Mouse (Mus musculus) liver, embryonic 11.5 days (tissue): ENCODE results near the gene Cyp24a1. TPM values are rescaled to one million over a fixed set of nuclear protein-coding genes. Genes with fewer than 3 reads are reported as not detected.

Experiments used
- ATAC-seq: fragments of 200-750 bp; cut with Nextera tagmentation; replicated peaks from 2 replicates; pipeline ENCODE4 v1.8.0; 2017; ENCODE audit warnings: moderate number of reproducible peaks, mild to moderate bottlenecking, moderate TSS enrichment, moderate library complexity; ENCODE audit not compliant: low FRiP score
- DNase-seq: peaks from one replicate; pipeline ENCODE4 v3.0.0-alpha.2; 2017; ENCODE audit warnings: low spot score
- H3K27ac ChIP-seq: fragments of 300-500 bp; sonication (generic); 2 replicates; pipeline ENCODE4 v1.5.1; 2014; ENCODE audit warnings: mild to moderate bottlenecking, low read depth, low read length, control low read depth
- H3K27me3 ChIP-seq: fragments of 300-500 bp; sonication (generic); replicated peaks from 2 replicates; pipeline ENCODE4 v1.6.1; 2014; ENCODE audit warnings: low read length, mixed read lengths; ENCODE audit not compliant: control insufficient read depth, insufficient read depth
- H3K36me3 ChIP-seq: fragments of 300-500 bp; sonication (generic); 2 replicates; pipeline ENCODE4 v1.6.1; 2014; ENCODE audit warnings: mild to moderate bottlenecking, low read length, moderate library complexity, mixed read lengths; ENCODE audit not compliant: control insufficient read depth, insufficient read depth
- H3K4me1 ChIP-seq: fragments of 300-500 bp; sonication (generic); replicated peaks from 2 replicates; pipeline ENCODE4 v1.6.1; 2014; ENCODE audit warnings: low read length, mixed read lengths; ENCODE audit not compliant: control insufficient read depth, insufficient read depth
- H3K4me2 ChIP-seq: fragments of 300-500 bp; sonication (generic); 2 replicates; pipeline ENCODE4 v1.6.1; 2014; ENCODE audit warnings: mild to moderate bottlenecking, control low read depth, moderate library complexity
- H3K4me3 ChIP-seq: fragments of 300-500 bp; sonication (generic); 2 replicates; pipeline ENCODE4 v1.5.1; 2014; ENCODE audit warnings: low read depth, low read length, control low read depth
- H3K9ac ChIP-seq: fragments of 300-500 bp; sonication (generic); 2 replicates; pipeline ENCODE4 v1.6.1; 2014; ENCODE audit warnings: low read depth, low read length, control low read depth
- H3K9me3 ChIP-seq: fragments of 300-500 bp; sonication (generic); 2 replicates; pipeline ENCODE4 v1.6.1; 2016; ENCODE audit warnings: low read length, inconsistent platforms, mixed read lengths; ENCODE audit not compliant: control insufficient read depth
- WGBS: fragments of 180-500 bp; shearing (Covaris S2); extraction: QIAGEN DNeasy Blood & Tissue Kit; methylation state at CpG from one replicate; pipeline ENCODE4 v1.1.7; 2014; 5-methylcytosine and 5-hydroxymethylcytosine counted together
- polyA plus RNA-seq: library from polyadenylated mRNA; unstranded; fragments of >200 nt; fragmentation: Nextera tagmentation; extraction: Ambion mirVana; gene quantifications from 2 replicates; pipeline ENCODE4 v1.2.1, GENCODE M21; 2014

Cyp24a1 gene
- polyA plus RNA-seq, 1 experiment from 2014 or later: not detected

- H3K4me1 ChIP-seq: no peaks in the 10 kb centered on the region
- no peaks in the 10 kb centered on the region for H3K9me3 ChIP-seq
- H3K9ac ChIP-seq: no peak overlapping the region
- WGBS: 64% methylated on average over 11 of the region's 11 CpGs
- no peak overlapping the region for H3K27ac ChIP-seq
- DNase-seq (no peak), ATAC-seq (no peak)
- H3K4me2 ChIP-seq: no peak overlapping the region
- no peaks in the 10 kb centered on the region; the same call in 1 of the 2 replicates for H3K27me3 ChIP-seq
- no peak overlapping the region for H3K4me3 ChIP-seq
- H3K36me3 ChIP-seq: no peaks in the 10 kb centered on the region
These were observed 13.0 kb downstream of the Cyp24a1 start for GRCm38 (mm10) chr2:170483914-170484313.

GRCm38 (mm10) chr2:170482019-170482540 is 14.9 kb downstream of the Cyp24a1 start:
- no peaks in the 10 kb centered on the region; the same call in 1 of the 2 replicates for H3K27me3 ChIP-seq
- no peak overlapping the region for H3K4me3 ChIP-seq
- 58% methylated on average over 10 of the region's 10 CpGs for WGBS

DNA sequence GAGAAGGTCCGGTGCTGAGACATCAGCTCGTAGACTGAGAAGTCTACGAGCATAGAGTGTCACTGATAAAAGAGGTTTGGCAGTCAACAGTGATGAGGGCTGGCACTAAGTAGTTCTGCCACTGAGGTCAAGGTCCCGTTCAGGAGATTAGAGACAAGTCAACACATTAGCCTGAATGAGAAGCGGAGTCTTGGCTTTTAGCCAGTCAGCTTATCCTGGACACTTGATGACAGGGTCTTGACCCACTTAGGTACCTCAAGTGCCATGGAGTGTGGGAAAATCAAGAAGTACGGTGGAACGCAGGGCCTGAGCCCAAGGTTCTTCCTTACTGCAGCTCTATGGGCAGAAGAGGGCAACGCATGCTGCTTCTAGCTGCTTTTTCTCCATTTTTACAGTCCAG is 20.3 kb downstream of the Cyp24a1 start:
- Histone ChIP-seq H3K27ac (no peak overlapping the region), H3K9ac (no peak overlapping the region), H3K9me3 (no peaks in the 10 kb centered on the region), H3K4me1 (no peaks in the 10 kb centered on the region), H3K4me2 (no peak overlapping the region), H3K4me3 (no peak overlapping the region), H3K27me3 (no peaks in the 10 kb centered on the region), H3K36me3 (no peaks in the 10 kb centered on the region)
- 71% methylated on average over 8 of the region's 8 CpGs for WGBS
- ATAC-seq (no peak), DNase-seq (no peak)

More at GRCm38 (mm10) chr2:170482019-170482540, 14.9 kb downstream of the Cyp24a1 start:
- Histone ChIP-seq H3K9me3 (no peaks in the 10 kb centered on the region), H3K4me1 (no peaks in the 10 kb centered on the region), H3K4me2 (no peak overlapping the region), H3K36me3 (no peaks in the 10 kb centered on the region), H3K9ac (no peak overlapping the region), H3K27ac (no peak overlapping the region)
- DNase-seq (no peak), ATAC-seq (no peak)

DNA sequence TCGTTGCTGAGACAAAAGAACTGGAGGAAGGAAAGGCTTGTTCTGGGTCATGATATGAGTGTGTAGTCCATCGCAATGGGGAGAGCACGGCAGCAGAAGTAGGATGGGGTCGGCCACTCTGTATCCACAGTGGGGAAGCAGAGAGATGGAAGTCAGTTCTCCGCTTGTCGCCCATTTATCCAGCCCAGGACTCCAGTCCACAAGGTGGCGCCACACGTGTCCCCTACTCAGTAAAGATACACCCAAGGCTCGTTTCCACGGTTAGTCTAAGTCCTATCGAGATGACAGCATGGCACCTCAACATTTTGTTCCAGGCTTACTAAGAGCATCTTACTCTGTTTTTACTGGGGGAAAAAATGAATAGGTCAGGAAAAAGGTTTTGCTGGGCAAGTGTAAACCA is 20.7 kb downstream of the Cyp24a1 start:
- H3K27me3 ChIP-seq: no peaks in the 10 kb centered on the region
- H3K4me3 ChIP-seq: no peak overlapping the region
- ATAC-seq (no peak), DNase-seq (no peak)
- H3K4me2 ChIP-seq: no peak overlapping the region
- no peaks in the 10 kb centered on the region for H3K4me1 ChIP-seq
- 72% methylated on average over 11 of the region's 11 CpGs for WGBS
- no peak overlapping the region for H3K27ac ChIP-seq
- H3K36me3 ChIP-seq: no peaks in the 10 kb centered on the region
- H3K9ac ChIP-seq: no peak overlapping the region
- no peaks in the 10 kb centered on the region for H3K9me3 ChIP-seq

DNA sequence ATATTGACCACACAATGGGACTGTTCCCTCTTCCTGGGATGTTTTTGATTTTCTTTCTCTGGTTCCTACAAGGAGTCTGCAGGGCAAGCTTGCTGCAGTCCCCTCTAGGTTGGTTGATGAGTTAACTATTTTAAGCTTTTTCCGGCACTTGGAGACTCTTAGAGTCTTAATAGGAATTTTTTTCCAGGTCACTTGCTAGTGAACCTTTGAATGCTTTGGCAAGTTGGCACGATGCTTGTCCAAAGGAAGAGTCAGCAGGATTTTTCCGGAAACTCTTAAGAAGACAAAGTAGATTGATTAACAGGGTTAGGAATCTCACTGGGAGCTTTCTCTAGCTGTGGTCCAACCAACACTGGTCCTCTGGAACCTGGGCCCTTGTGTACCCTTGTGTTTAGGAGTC is 21.8 kb downstream of the Cyp24a1 start:
- ATAC-seq: no peak
- H3K27me3 ChIP-seq: no peaks in the 10 kb centered on the region

GRCm38 (mm10) chr2:170474125-170474524 is 22.8 kb downstream of the Cyp24a1 start:
- Histone ChIP-seq H3K36me3 (no peaks in the 10 kb centered on the region), H3K4me3 (no peak overlapping the region), H3K27me3 (no peaks in the 10 kb centered on the region), H3K4me2 (no peak overlapping the region), H3K9ac (no peak overlapping the region), H3K27ac (no peak overlapping the region), H3K4me1 (no peaks in the 10 kb centered on the region), H3K9me3 (no peaks in the 10 kb centered on the region)
- ATAC-seq (no peak), DNase-seq (no peak)
- WGBS: 90% methylated on average over 5 of the region's 5 CpGs

More for the DNA sequence above, 21.8 kb downstream of the Cyp24a1 start:
- no peak overlapping the region for H3K4me2 ChIP-seq
- no peak overlapping the region for H3K9ac ChIP-seq
- H3K9me3 ChIP-seq: no peaks in the 10 kb centered on the region
- no peak for DNase-seq
- H3K4me3 ChIP-seq: no peak overlapping the region
- WGBS: 90% methylated on average over 3 of the region's 3 CpGs
- H3K4me1 ChIP-seq: no peaks in the 10 kb centered on the region
- no peak overlapping the region for H3K27ac ChIP-seq
- H3K36me3 ChIP-seq: no peaks in the 10 kb centered on the region

GRCm38 (mm10) chr2:170470591-170470990 is 26.4 kb downstream of the Cyp24a1 start:
- Histone ChIP-seq H3K36me3 (no peaks in the 10 kb centered on the region), H3K9ac (no peak overlapping the region), H3K27me3 (no peaks in the 10 kb centered on the region), H3K4me3 (no peak overlapping the region), H3K4me1 (no peaks in the 10 kb centered on the region), H3K9me3 (no peaks in the 10 kb centered on the region), H3K4me2 (no peak overlapping the region), H3K27ac (no peak overlapping the region)
- ATAC-seq (no peak), DNase-seq (no peak)
- 67% methylated on average over 5 of the region's 5 CpGs for WGBS

DNA sequence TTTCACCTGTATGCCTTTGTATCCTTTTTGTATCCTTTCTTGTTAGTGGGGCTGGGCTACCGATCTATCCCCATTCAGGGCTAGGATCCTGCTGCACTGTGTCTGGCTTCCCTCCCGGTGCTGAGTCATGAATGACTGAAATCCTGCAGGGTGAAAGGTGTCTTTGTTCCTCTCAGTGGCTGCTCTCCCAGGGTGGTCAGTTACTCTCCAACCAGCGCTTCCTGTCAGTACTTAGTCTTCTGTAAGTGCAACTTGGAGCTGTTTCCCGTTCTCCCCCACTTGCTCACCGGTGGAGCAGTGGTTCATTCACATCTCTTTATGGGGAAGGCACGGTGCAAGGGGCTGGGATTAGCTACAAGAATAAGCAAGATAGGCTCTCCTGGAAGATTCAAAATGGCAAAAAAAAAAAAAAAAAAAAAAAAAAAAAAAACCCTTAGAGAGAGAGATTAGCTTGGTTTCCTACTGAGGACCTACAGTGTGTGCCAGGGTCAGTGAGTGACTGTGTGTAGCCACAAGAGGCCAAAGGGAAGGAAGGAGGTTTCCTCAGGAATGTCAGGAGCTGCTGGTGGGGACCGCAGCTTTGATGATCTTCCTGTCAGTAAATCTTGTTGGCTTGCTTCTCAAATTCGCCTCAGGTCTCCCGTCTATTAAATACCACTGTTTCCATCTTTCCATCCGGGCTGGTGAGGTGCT is 27.2 kb downstream of the Cyp24a1 start:
- WGBS: 8% methylated on average over 10 of the region's 10 CpGs
- Histone ChIP-seq H3K36me3 (no peaks in the 10 kb centered on the region), H3K27me3 (no peaks in the 10 kb centered on the region), H3K9ac (no peak overlapping the region), H3K27ac (no peak overlapping the region), H3K4me2 (no peak overlapping the region), H3K9me3 (no peaks in the 10 kb centered on the region), H3K4me1 (no peaks in the 10 kb centered on the region), H3K4me3 (no peak overlapping the region)
- DNase-seq (no peak), ATAC-seq (no peak)

GRCm38 (mm10) chr2:170468009-170468408 is 28.9 kb downstream of the Cyp24a1 start:
- Histone ChIP-seq H3K36me3 (no peaks in the 10 kb centered on the region), H3K4me3 (no peak overlapping the region), H3K9ac (no peak overlapping the region), H3K4me2 (no peak overlapping the region), H3K27me3 (no peaks in the 10 kb centered on the region), H3K9me3 (no peaks in the 10 kb centered on the region), H3K27ac (no peak overlapping the region), H3K4me1 (no peaks in the 10 kb centered on the region)
- no peak for DNase-seq
- no peak for ATAC-seq
